Mouse (Mus musculus) layer of hippocampus, adult 11-12 months (tissue): ENCODE results near the gene Mapk3.

Source experiments
- DNase-seq: peaks from one replicate; pipeline ENCODE4 v3.0.0; 2022; ENCODE audit warnings: low spot score

Mapk3 gene

GRCm38 (mm10) chr7:126784469-126784868, 25.1 kb downstream of the Mapk3 start:
- DNase-seq: no peak

GRCm38 (mm10) chr7:126785056-126785455, 25.7 kb downstream of the Mapk3 start:
- DNase-seq: no peak

- DNase-seq: no peak
Measured at GRCm38 (mm10) chr7:126786142-126786541, 26.7 kb downstream of the Mapk3 start.

GRCm38 (mm10) chr7:126789141-126789540, 29.7 kb downstream of the Mapk3 start:
- no peak for DNase-seq

GRCm38 (mm10) chr7:126791851-126792720, 32.7 kb downstream of the Mapk3 start, which contains the start of gene Ppp4c:
Gene Ppp4c, minus strand, starts transcription at chr7:126792496.
- DNase-seq: peak; percentile 96

GRCm38 (mm10) chr7:126792721-126793443, 33.5 kb downstream of the Mapk3 start:
- no peak for DNase-seq

- no peak for DNase-seq
Measured at GRCm38 (mm10) chr7:126793456-126794270, 34.3 kb downstream of the Mapk3 start.

- DNase-seq: no peak
Measured at GRCm38 (mm10) chr7:126794271-126794605, 34.8 kb downstream of the Mapk3 start.

GRCm38 (mm10) chr7:126795387-126796317, 36.3 kb downstream of the Mapk3 start:
- no peak for DNase-seq

- peak; percentile 78 for DNase-seq
Measured at GRCm38 (mm10) chr7:126796350-126796932, 37.0 kb downstream of the Mapk3 start.

- DNase-seq: no peak
Measured at GRCm38 (mm10) chr7:126797411-126798126, 38.2 kb downstream of the Mapk3 start, which contains the start of gene Fam57b. Gene Fam57b, plus strand, starts transcription at chr7:126797668.

GRCm38 (mm10) chr7:126798127-126799049, 39.0 kb downstream of the Mapk3 start:
- DNase-seq: no peak

- peak; percentile 98 for DNase-seq
Measured at GRCm38 (mm10) chr7:126799050-126799467, 39.7 kb downstream of the Mapk3 start.

- peak; percentile 46 for DNase-seq
Measured at GRCm38 (mm10) chr7:126799468-126800268, 40.3 kb downstream of the Mapk3 start.

GRCm38 (mm10) chr7:126800269-126801056, 41.1 kb downstream of the Mapk3 start:
- DNase-seq: no peak

GRCm38 (mm10) chr7:126801057-126801422, 41.6 kb downstream of the Mapk3 start:
- no peak for DNase-seq
